In the genomic region with DNA sequence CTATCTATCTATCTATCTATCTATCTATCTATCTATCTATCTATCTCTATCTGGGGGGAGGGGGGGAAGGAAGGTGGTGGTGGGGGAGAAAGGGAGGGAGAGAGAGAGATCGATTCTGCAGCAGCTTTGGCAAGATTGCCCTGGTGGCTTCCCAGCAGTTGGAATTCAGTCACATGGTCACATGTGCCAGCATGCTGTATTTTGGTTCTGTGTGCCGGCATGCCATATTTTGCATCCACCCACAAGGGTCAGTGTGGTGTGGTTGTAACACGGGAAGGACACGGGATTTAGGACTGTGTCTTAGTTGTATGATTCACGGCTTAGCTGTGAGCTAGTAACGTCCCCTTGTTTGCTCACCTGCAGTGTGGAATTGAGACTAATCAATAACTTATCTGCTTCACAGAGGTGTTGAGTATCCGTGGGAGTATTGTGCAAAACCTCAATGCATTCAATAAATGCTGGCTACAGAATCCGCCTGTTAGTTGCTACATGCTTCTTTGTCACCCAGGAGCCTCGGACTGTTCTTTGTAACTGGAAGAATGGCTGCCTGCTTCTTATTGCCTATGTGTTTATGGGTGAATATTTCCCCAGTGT, we compare ENCODE assay signal across 1 mouse cellular context.
TF ChIP-seq lines count a peak whose summit lies in the region.

No protein-coding gene starts in this region.

TF ChIP-seq in myocyte, 11 proteins besides CTCF, POLR2A, EP300 and RAD21 (continued from another document):
- no peak for TF ChIP-seq SRF (IDR thresholded peaks at IDR 0.05; ENCODE audit: control insufficient read depth, insufficient read length, low read depth)
- peak in 1 of 3 experiments; percentile 65 for TF ChIP-seq MYOD1 (IDR thresholded peaks at IDR 0.05; ENCODE audit: control insufficient read depth in 1 of 3, insufficient read length in 2 of 3, low read depth in 2 of 3)
- TF ChIP-seq TCF12 (IDR thresholded peaks at IDR 0.05; ENCODE audit: insufficient read depth, poor library complexity, severe bottlenecking) = no peak
- no peak for TF ChIP-seq REST (IDR thresholded peaks at IDR 0.05; ENCODE audit: insufficient read depth, insufficient read length)
- peak in 1 of 3 experiments; percentile 52 for TF ChIP-seq MYOG (IDR thresholded peaks at IDR 0.05; ENCODE audit: control insufficient read depth in 1 of 3, insufficient read depth in 1 of 3, insufficient read length in 2 of 3, low read depth in 2 of 3)
- TF ChIP-seq MAX (IDR thresholded peaks at IDR 0.05; ENCODE audit: low read depth) = no peak
TF ChIP-seq in myocyte: peak in this region for 4.
